In genomic region chr6:129182518-129182917, GRCm38 (mm10) we compare ENCODE assay signal across 8 mouse cellular contexts. TPM values are rescaled to one million over a fixed set of nuclear protein-coding genes. Genes with fewer than 3 reads are reported as not detected.
DNase-seq lines count a peak whose midpoint lies in the region; ATAC-seq and TF ChIP-seq lines count a peak whose summit lies in the region.
"Had no signal": no experiment of that assay in that cellular context is flagged by ENCODE, and none has a peak within 500 bp of the region (broad histone marks: within the 10 kb centered on the region; RNA-seq: fewer than 3 reads in every experiment).

No protein-coding gene starts in this region.

- TF ChIP-seq POLR2A in kidney, adult 2 months (IDR thresholded peaks at IDR 0.05; ENCODE audit: low read depth, low read length): no peak

- 0% methylated on average over 1 of the region's 1 CpGs for WGBS in kidney, adult 2 months
- 47% methylated on average over 1 of the region's 1 CpGs for WGBS in liver, embryonic 13.5 days (ENCODE audit: insufficient replicate concordance)
- 95% methylated on average over 1 of the region's 1 CpGs for WGBS in midbrain, embryonic 15.5 days

- H3K9me3 ChIP-seq in liver, embryonic 13.5 days (replicated peaks): no peaks in the 10 kb centered on the region
- no peaks in the 10 kb centered on the region for H3K9me3 ChIP-seq in midbrain, embryonic 15.5 days

- H3K9ac ChIP-seq in liver, embryonic 13.5 days: peak overlapping the region; percentile 41
- no peak overlapping the region for H3K9ac ChIP-seq in midbrain, embryonic 15.5 days

- no peaks in the 10 kb centered on the region for H3K27me3 ChIP-seq in kidney, adult 2 months (replicated peaks; ENCODE audit: control insufficient read depth, insufficient read depth, low read length)
- no peaks in the 10 kb centered on the region for H3K27me3 ChIP-seq in liver, embryonic 13.5 days
- H3K27me3 ChIP-seq in midbrain, embryonic 15.5 days (replicated peaks): no peaks in the 10 kb centered on the region

- peaks cover 12% of the 10 kb centered on the region; the same call in 1 of the 2 replicates for H3K4me1 ChIP-seq in kidney, adult 2 months (ENCODE audit: control insufficient read depth, insufficient read depth, low read length)
- H3K4me1 ChIP-seq in liver, embryonic 13.5 days (replicated peaks): peaks cover 12% of the 10 kb centered on the region
- peaks cover 8% of the 10 kb centered on the region for H3K4me1 ChIP-seq in midbrain, embryonic 15.5 days

- peak overlapping the region; percentile 99 for H3K4me3 ChIP-seq in kidney, adult 2 months (ENCODE audit: insufficient read depth, low read depth, low read length)
- H3K4me3 ChIP-seq in liver, embryonic 13.5 days (replicated peaks): peak overlapping the region; percentile 37
- H3K4me3 ChIP-seq in midbrain, embryonic 15.5 days: no peak overlapping the region

- H3K36me3 ChIP-seq in kidney, adult 2 months (ENCODE audit: control insufficient read depth, insufficient read depth, low read length): peaks cover 27% of the 10 kb centered on the region
- H3K36me3 ChIP-seq in liver, embryonic 13.5 days: peaks cover 32% of the 10 kb centered on the region
- no peaks in the 10 kb centered on the region for H3K36me3 ChIP-seq in midbrain, embryonic 15.5 days (replicated peaks)

- H3K27ac ChIP-seq in kidney, adult 2 months (ENCODE audit: insufficient read depth, low read depth, low read length): peak overlapping the region; percentile 100
- H3K27ac ChIP-seq in liver, embryonic 13.5 days: no peak overlapping the region
- no peak overlapping the region for H3K27ac ChIP-seq in midbrain, embryonic 15.5 days

- TF ChIP-seq CTCF in kidney, adult 2 months (conservative IDR thresholded peaks at IDR 0.05; ENCODE audit: insufficient read depth, insufficient read length, low read depth, low read length): no peak; the same call in 1 of the 2 replicates

- no peak for ATAC-seq in liver, embryonic 13.5 days (ENCODE audit: low read depth)
- ATAC-seq in midbrain, embryonic 15.5 days (replicated peaks): no peak

- DNase-seq in kidney, adult 2 months: no peak
- DNase-seq in kidney, postnatal 36 days: no peak
- peak; percentile 35 for DNase-seq in 416B (ENCODE audit: low read depth)
- peak; percentile 50 for DNase-seq in NIH3T3 (ENCODE audit: low read depth)
- no peak for DNase-seq in liver, embryonic 13.5 days
- DNase-seq in c-Kit-positive CD71-positive TER-119-positive erythroid progenitor cells, embryonic 14.5 days (ENCODE audit: low spot score): no peak
- DNase-seq: cerebellum, postnatal 10 days had no signal

- peak overlapping the region; percentile 56 for H3K4me2 ChIP-seq in liver, embryonic 13.5 days
- no peak overlapping the region for H3K4me2 ChIP-seq in midbrain, embryonic 15.5 days

RNA-seq across cellular contexts. Expression of gene Clec2d, which starts 2.1 kb away (rescaled TPM):
- polyA plus RNA-seq in kidney, adult 2 months (2012; rRNA removed): 42.9 and 67.0 TPM in 2 replicates
- 0.13 and 0.15 TPM in 2 replicates for polyA plus RNA-seq in liver, embryonic 13.5 days (2015; fragmentation: Nextera tagmentation; extraction: Ambion mirVana)
- polyA plus RNA-seq in midbrain, embryonic 15.5 days (2015; fragmentation: Nextera tagmentation; extraction: Ambion mirVana): not detected in 2 replicates

Comparison
In these comparisons a context has a peak if more than half of its experiments do, and no peak if none do; other contexts are left out.
1. DNase-seq: peak in 416B (single experiment) and NIH3T3 (single experiment); none in kidney, adult 2 months (single experiment), kidney, postnatal 36 days (0 of 2), liver, embryonic 13.5 days (single experiment) and c-Kit-positive CD71-positive TER-119-positive erythroid progenitor cells, embryonic 14.5 days (single experiment).
2. RNA of gene Clec2d, which starts 2.1 kb away (polyA plus RNA-seq): 42.9 to 67.0 TPM in kidney, adult 2 months; 0.13 to 0.15 TPM in liver, embryonic 13.5 days and not detected in midbrain, embryonic 15.5 days; every median in the first group is over 10 times any median in the second.